Mouse (Mus musculus) urinary bladder, postnatal 10 days (tissue): Measurements from ENCODE around the gene Amfr.

Experiments
- DNase-seq: peaks from one replicate; pipeline ENCODE4 v3.0.0; 2022; ENCODE audit warnings: low spot score

Amfr gene

GRCm38 (mm10) chr8:93981679-93982215 lies 30.9 kb downstream of the Amfr start:
- no peak for DNase-seq

GRCm38 (mm10) chr8:93980141-93980540 lies 32.5 kb downstream of the Amfr start:
- no peak for DNase-seq

- DNase-seq = no peak
Measured at GRCm38 (mm10) chr8:93976446-93977211, 36.0 kb downstream of the Amfr start.

GRCm38 (mm10) chr8:93975358-93975757 lies 37.3 kb downstream of the Amfr start:
- DNase-seq = no peak

GRCm38 (mm10) chr8:93974602-93975186 lies 37.9 kb downstream of the Amfr start:
- no peak for DNase-seq

GRCm38 (mm10) chr8:93973831-93974375 lies 38.7 kb downstream of the Amfr start:
- DNase-seq = no peak

GRCm38 (mm10) chr8:93972971-93973734 lies 39.5 kb downstream of the Amfr start:
- no peak for DNase-seq

- no peak for DNase-seq
Measured at GRCm38 (mm10) chr8:93972211-93972610, 40.4 kb downstream of the Amfr start.

- DNase-seq = no peak
Measured at GRCm38 (mm10) chr8:93971451-93971850, 41.2 kb downstream of the Amfr start.

GRCm38 (mm10) chr8:93969626-93970340 lies 42.9 kb downstream of the Amfr start:
- no peak for DNase-seq

GRCm38 (mm10) chr8:93968293-93968692 lies 44.3 kb downstream of the Amfr start:
- DNase-seq = no peak

GRCm38 (mm10) chr8:93960909-93961308 lies 51.7 kb downstream of the Amfr start:
- DNase-seq = no peak

GRCm38 (mm10) chr8:93958402-93958801 lies 54.2 kb downstream of the Amfr start:
- DNase-seq = no peak

GRCm38 (mm10) chr8:93952511-93952910 lies 60.1 kb downstream of the Amfr start:
- no peak for DNase-seq

GRCm38 (mm10) chr8:93950133-93950532 lies 62.5 kb downstream of the Amfr start:
- no peak for DNase-seq

GRCm38 (mm10) chr8:93946397-93946796 lies 66.2 kb downstream of the Amfr start:
- DNase-seq = no peak

- no peak for DNase-seq
Measured at GRCm38 (mm10) chr8:93945781-93946180, 66.9 kb downstream of the Amfr start.

GRCm38 (mm10) chr8:93941636-93942054 lies 71.0 kb downstream of the Amfr start:
- DNase-seq = no peak

GRCm38 (mm10) chr8:93940542-93941423 lies 71.9 kb downstream of the Amfr start:
- DNase-seq = no peak

- no peak for DNase-seq
Measured at GRCm38 (mm10) chr8:93938193-93938592, 74.4 kb downstream of the Amfr start.

GRCm38 (mm10) chr8:93933288-93933687 lies 79.4 kb downstream of the Amfr start:
- no peak for DNase-seq
